Mouse (Mus musculus) urinary bladder, postnatal 36 days (tissue): ENCODE measurements around the gene Nav3.
"Not testable (repeated sequence)": the region's sequence is repeated elsewhere in the genome, so short reads cannot be mapped to it uniquely, and the experiment has no call there.

Experiments
- DNase-seq, 2 experiments: peaks; one replicate each; pipeline ENCODE4 v3.0.0; 2022; ENCODE audit warnings: low spot score in 2 of 2, mixed read lengths in 1 of 2

Gene Nav3

GRCm38 (mm10) chr10:110383506-110384229, 72.3 kb downstream of the Nav3 start:
- DNase-seq = not testable (repeated sequence)

- no peak for DNase-seq
These were observed 75.2 kb downstream of the Nav3 start for GRCm38 (mm10) chr10:110380792-110381191.

- DNase-seq = no peak
These were observed 83.1 kb downstream of the Nav3 start for GRCm38 (mm10) chr10:110372724-110373455.

- no peak for DNase-seq
These were observed 103.9 kb downstream of the Nav3 start for GRCm38 (mm10) chr10:110352148-110352547.

- DNase-seq = no peak
These were observed 126.0 kb downstream of the Nav3 start for GRCm38 (mm10) chr10:110330030-110330429.

- no peak for DNase-seq
These were observed 126.4 kb downstream of the Nav3 start for GRCm38 (mm10) chr10:110329629-110330028.

GRCm38 (mm10) chr10:110322082-110322632, 133.8 kb downstream of the Nav3 start:
- no peak for DNase-seq

- no peak for DNase-seq
These were observed 138.7 kb downstream of the Nav3 start for GRCm38 (mm10) chr10:110317275-110317674.

- DNase-seq = no peak
These were observed 141.5 kb downstream of the Nav3 start for GRCm38 (mm10) chr10:110314525-110314924.

GRCm38 (mm10) chr10:110313959-110314358, 142.0 kb downstream of the Nav3 start:
- DNase-seq = no peak

- DNase-seq = no peak
These were observed 146.5 kb downstream of the Nav3 start for GRCm38 (mm10) chr10:110309511-110309910.

GRCm38 (mm10) chr10:110305609-110306008, 150.4 kb downstream of the Nav3 start:
- no peak for DNase-seq

GRCm38 (mm10) chr10:110290016-110290623, 165.9 kb downstream of the Nav3 start:
- DNase-seq = no peak

- DNase-seq = no peak
These were observed 172.1 kb downstream of the Nav3 start for GRCm38 (mm10) chr10:110283879-110284278.

GRCm38 (mm10) chr10:110272818-110273217, 183.2 kb downstream of the Nav3 start:
- DNase-seq = no peak

GRCm38 (mm10) chr10:110270561-110270960, 185.4 kb downstream of the Nav3 start:
- no peak for DNase-seq

GRCm38 (mm10) chr10:110242128-110242561, 213.9 kb downstream of the Nav3 start:
- DNase-seq = no peak

GRCm38 (mm10) chr10:110240667-110241066, 215.3 kb downstream of the Nav3 start:
- DNase-seq = no peak

- no peak for DNase-seq
These were observed 222.6 kb downstream of the Nav3 start for GRCm38 (mm10) chr10:110233307-110233930.

GRCm38 (mm10) chr10:110206411-110206810, 249.6 kb downstream of the Nav3 start:
- DNase-seq = no peak

- DNase-seq = no peak
These were observed 251.8 kb downstream of the Nav3 start for GRCm38 (mm10) chr10:110204121-110204697.
